Mouse (Mus musculus): ENCODE measurements at regions not wholly inside any gene's neighbourhood (a gene's known extent, or its start where the extent isn't known, plus 50 kb on each side); places are given as distances from the start of the nearest gene placed in this dataset.

- DNase-seq, result no peak
Measured at GRCm38 (mm10) chr1:48866926-48867325, 1974.3 kb upstream of the Slc39a10 start.

GRCm38 (mm10) chr1:48881373-48881772 is 1988.7 kb upstream of the Slc39a10 start:
- no peak for DNase-seq

DNA sequence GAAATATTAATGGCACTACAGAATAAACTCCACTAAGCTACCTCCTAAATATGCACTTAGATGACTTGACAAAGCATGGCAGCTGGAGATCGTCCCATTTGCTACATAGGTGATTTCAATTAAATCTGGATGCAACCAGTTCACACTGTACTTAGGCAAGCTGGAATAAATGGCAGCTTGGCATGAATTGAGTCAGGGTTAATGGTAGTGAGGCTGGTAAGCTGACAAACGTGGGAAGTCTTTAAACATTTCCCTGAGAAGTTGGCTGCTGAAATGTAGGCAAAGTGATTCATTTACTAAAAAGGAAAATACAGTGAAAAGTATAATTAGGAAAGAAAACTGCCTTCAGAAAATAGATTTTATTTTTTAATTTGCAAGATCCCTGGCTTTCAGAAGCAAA is 2000.9 kb upstream of the Slc39a10 start:
- DNase-seq, result no peak

GRCm38 (mm10) chr1:48916419-48916818 is 1984.0 kb upstream of the Tmeff2 start:
- peak; percentile 81 for DNase-seq

DNA sequence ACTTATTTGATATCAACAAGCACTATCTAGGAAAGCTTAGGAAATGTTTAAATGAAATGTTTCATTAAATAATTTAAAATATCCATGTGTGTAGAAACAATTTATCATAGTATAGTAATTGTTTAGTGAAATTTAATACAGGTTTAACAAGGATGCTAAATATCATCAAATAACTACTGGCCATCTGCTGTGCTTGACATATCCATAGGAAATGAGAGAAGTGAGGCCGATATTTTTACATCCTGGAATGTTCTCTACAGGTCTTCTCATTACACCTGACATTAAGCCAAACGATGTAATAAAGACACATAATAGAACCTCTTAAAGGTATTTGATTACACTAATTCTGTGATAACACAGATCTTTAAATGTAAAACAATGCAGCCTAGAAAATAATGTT is 1957.3 kb upstream of the Tmeff2 start:
- DNase-seq, result no peak

DNA sequence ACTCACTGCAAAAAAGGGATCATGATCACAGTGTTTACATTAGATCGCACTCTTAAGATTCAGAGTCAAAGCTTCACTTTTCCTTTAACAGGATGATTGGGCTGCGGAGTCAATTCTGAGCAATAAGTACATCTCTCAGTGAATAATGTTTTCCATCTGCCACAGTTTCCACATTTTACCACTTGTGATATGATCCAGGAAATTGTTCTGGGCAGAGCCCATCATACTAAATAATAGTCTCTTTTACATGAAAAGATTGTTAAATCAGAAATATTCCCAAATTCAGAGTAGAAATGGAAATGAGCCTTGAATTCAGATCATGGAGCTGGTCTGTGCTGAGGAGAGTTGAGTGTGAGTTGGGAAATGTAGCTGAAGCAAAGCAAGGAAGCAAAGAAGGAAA is 1956.6 kb upstream of the Tmeff2 start:
- DNase-seq, result no peak

Data from cerebellum, adult 11 months (tissue).